Comparison of ENCODE assay signal across 27 mouse cellular contexts in the genomic region with DNA sequence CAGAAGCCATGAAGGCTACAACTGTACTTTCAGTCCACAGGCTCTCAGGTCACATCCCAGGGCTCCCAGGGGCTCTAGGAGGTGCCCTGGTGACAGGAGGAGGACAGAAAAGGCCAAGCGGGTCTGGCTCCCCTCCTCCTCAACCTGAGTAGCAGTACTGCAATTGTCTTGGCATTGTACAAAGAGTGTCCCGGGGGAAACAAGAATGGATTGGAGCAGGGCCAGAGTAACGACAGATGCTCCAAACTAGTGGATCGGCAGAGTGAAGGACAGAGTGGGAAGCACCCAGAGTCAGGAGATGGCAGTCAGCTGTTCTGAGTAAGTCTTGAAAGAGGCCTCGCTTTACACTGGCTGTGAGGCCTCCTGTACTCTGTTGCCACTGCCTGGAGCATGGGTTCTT. TPM values are rescaled to one million over a fixed set of nuclear protein-coding genes. Genes with fewer than 3 reads are reported as not detected.
DNase-seq lines count a peak whose midpoint lies in the region; ATAC-seq and TF ChIP-seq lines count a peak whose summit lies in the region.
"Had no signal": no experiment of that assay in that cellular context is flagged by ENCODE, and none has a peak within 500 bp of the region (broad histone marks: within the 10 kb centered on the region; RNA-seq: fewer than 3 reads in every experiment).

No protein-coding gene starts in this region.

- H3K36me3 ChIP-seq in heart, adult 2 months (ENCODE audit: control insufficient read depth, insufficient read depth, low read length) = no peaks in the 10 kb centered on the region
- H3K36me3 ChIP-seq in liver, embryonic 13.5 days = no peaks in the 10 kb centered on the region
- H3K36me3 ChIP-seq in liver, postnatal 0 days (replicated peaks; ENCODE audit: insufficient read depth, low read length) = no peaks in the 10 kb centered on the region
- H3K36me3 ChIP-seq in midbrain, postnatal 0 days (ENCODE audit: insufficient read depth, low read length) = no peaks in the 10 kb centered on the region
- no peaks in the 10 kb centered on the region for H3K36me3 ChIP-seq in midbrain, embryonic 11.5 days (ENCODE audit: control insufficient read depth, insufficient read depth, low read length)
- H3K36me3 ChIP-seq: heart, embryonic 10.5 days; heart, embryonic 15.5 days; hindbrain, embryonic 15.5 days; kidney, embryonic 15.5 days; limb, embryonic 10.5 days; limb, embryonic 15.5 days; lung, embryonic 15.5 days had no signal

- no peaks in the 10 kb centered on the region for H3K27me3 ChIP-seq in heart, adult 2 months (ENCODE audit: control insufficient read depth, insufficient read depth, low read length)
- H3K27me3 ChIP-seq in liver, embryonic 13.5 days = no peaks in the 10 kb centered on the region; the same call in 1 of the 2 replicates
- no peaks in the 10 kb centered on the region for H3K27me3 ChIP-seq in liver, postnatal 0 days (ENCODE audit: insufficient read depth, low read length)
- no peaks in the 10 kb centered on the region for H3K27me3 ChIP-seq in midbrain, postnatal 0 days (ENCODE audit: insufficient read depth, low read length)
- no peaks in the 10 kb centered on the region for H3K27me3 ChIP-seq in midbrain, embryonic 11.5 days (ENCODE audit: control insufficient read depth, insufficient read depth, low read length)
- H3K27me3 ChIP-seq: hindbrain, embryonic 15.5 days; limb, embryonic 15.5 days; lung, embryonic 15.5 days had no signal

- intact Hi-C loops in heart, postnatal 10 days (cut with DNase I) = no loop called here
- intact Hi-C loops in heart, adult 2 months (cut with DNase I) = no loop called here

- no peaks in the 10 kb centered on the region for H3K79me2 ChIP-seq in heart, adult 2 months (replicated peaks; ENCODE audit: control insufficient read depth, insufficient read depth, low read length)

- H3K4me2 ChIP-seq in liver, embryonic 13.5 days = no peak overlapping the region
- no peak overlapping the region for H3K4me2 ChIP-seq in liver, postnatal 0 days (ENCODE audit: low read depth, low read length)
- H3K4me2 ChIP-seq in midbrain, postnatal 0 days (ENCODE audit: low read depth, low read length, poor library complexity, severe bottlenecking) = no peak overlapping the region
- H3K4me2 ChIP-seq in midbrain, embryonic 11.5 days = no peak overlapping the region
- H3K4me2 ChIP-seq: heart, embryonic 15.5 days; hindbrain, embryonic 15.5 days; kidney, embryonic 15.5 days; limb, embryonic 15.5 days; lung, embryonic 15.5 days had no signal

- no peaks in the 10 kb centered on the region for H3K9me3 ChIP-seq in liver, embryonic 13.5 days (replicated peaks)
- H3K9me3 ChIP-seq in liver, postnatal 0 days (ENCODE audit: low read length) = no peaks in the 10 kb centered on the region
- H3K9me3 ChIP-seq in midbrain, postnatal 0 days (ENCODE audit: low read length) = no peaks in the 10 kb centered on the region
- no peaks in the 10 kb centered on the region for H3K9me3 ChIP-seq in midbrain, embryonic 11.5 days (ENCODE audit: control insufficient read depth, low read length)
- H3K9me3 ChIP-seq: heart, embryonic 10.5 days; heart, embryonic 15.5 days; hindbrain, embryonic 15.5 days; kidney, embryonic 15.5 days; limb, embryonic 10.5 days; limb, embryonic 15.5 days; lung, embryonic 15.5 days had no signal

- no peak overlapping the region for H3K9ac ChIP-seq in heart, adult 2 months (ENCODE audit: low read depth, low read length)
- H3K9ac ChIP-seq in liver, embryonic 13.5 days = no peak overlapping the region
- H3K9ac ChIP-seq in liver, postnatal 0 days (replicated peaks) = no peak overlapping the region
- no peak overlapping the region for H3K9ac ChIP-seq in midbrain, postnatal 0 days (replicated peaks; ENCODE audit: low read length, poor library complexity, severe bottlenecking)
- no peak overlapping the region for H3K9ac ChIP-seq in midbrain, embryonic 11.5 days (ENCODE audit: low read length)
- H3K9ac ChIP-seq: heart, embryonic 15.5 days; hindbrain, embryonic 15.5 days; kidney, embryonic 15.5 days; limb, embryonic 15.5 days; liver, embryonic 14.5 days; lung, embryonic 15.5 days had no signal

- no peak for ATAC-seq in liver, embryonic 13.5 days (ENCODE audit: low read depth)
- ATAC-seq in liver, postnatal 0 days = no peak
- no peak for ATAC-seq in midbrain, postnatal 0 days (ENCODE audit: low FRiP score)
- no peak for ATAC-seq in midbrain, embryonic 11.5 days (ENCODE audit: low FRiP score)
- ATAC-seq: CD4-positive, CD25-positive, alpha-beta regulatory T cell, adult 4 months; forebrain, embryonic 16.5 days had no signal

- no peak overlapping the region for H3K27ac ChIP-seq in heart, adult 2 months
- H3K27ac ChIP-seq in liver, embryonic 13.5 days = 0 out of 2 replicates have a peak overlapping the region, but pooled peaks have one; percentile 25
- no peak overlapping the region for H3K27ac ChIP-seq in liver, postnatal 0 days (ENCODE audit: low read depth)
- no peak overlapping the region for H3K27ac ChIP-seq in midbrain, postnatal 0 days (ENCODE audit: low read depth, low read length)
- no peak overlapping the region for H3K27ac ChIP-seq in midbrain, embryonic 11.5 days (ENCODE audit: low read depth, low read length)
- H3K27ac ChIP-seq: heart, embryonic 10.5 days; heart, embryonic 15.5 days; hindbrain, embryonic 15.5 days; kidney, embryonic 15.5 days; limb, embryonic 10.5 days; limb, embryonic 15.5 days; liver, embryonic 14.5 days; lung, embryonic 15.5 days; macrophage had no signal

- no peak overlapping the region for H3K4me3 ChIP-seq in heart, adult 2 months
- no peak overlapping the region for H3K4me3 ChIP-seq in liver, embryonic 13.5 days (replicated peaks)
- no peak overlapping the region for H3K4me3 ChIP-seq in liver, postnatal 0 days (ENCODE audit: low read depth, low read length)
- H3K4me3 ChIP-seq in midbrain, postnatal 0 days (ENCODE audit: low read depth, low read length) = no peak overlapping the region
- no peak overlapping the region for H3K4me3 ChIP-seq in midbrain, embryonic 11.5 days (ENCODE audit: low read depth, low read length)
- H3K4me3 ChIP-seq: erythroblast, embryonic 14.5 days; heart, embryonic 10.5 days; heart, embryonic 15.5 days; hindbrain, embryonic 15.5 days; kidney, embryonic 15.5 days; limb, embryonic 10.5 days; limb, embryonic 15.5 days; lung, embryonic 15.5 days had no signal

- no peak for TF ChIP-seq POLR2A in heart, adult 2 months (IDR thresholded peaks at IDR 0.05; ENCODE audit: insufficient read depth, low read depth, low read length)
- TF ChIP-seq POLR2A in brain, embryonic 14.5 days (IDR thresholded peaks at IDR 0.05; ENCODE audit: borderline replicate concordance, extremely low read depth, insufficient read depth, insufficient read length, poor library complexity, severe bottlenecking) = no peak

- TF ChIP-seq CTCF in heart, adult 2 months (IDR thresholded peaks at IDR 0.05) = no peak
- TF ChIP-seq CTCF in liver, postnatal 0 days (IDR thresholded peaks at IDR 0.05; ENCODE audit: low read depth) = no peak
- TF ChIP-seq CTCF in midbrain, postnatal 0 days (IDR thresholded peaks at IDR 0.05) = no peak
- TF ChIP-seq CTCF in brain, embryonic 14.5 days (IDR thresholded peaks at IDR 0.05; ENCODE audit: borderline replicate concordance, extremely low read depth, insufficient read depth, insufficient read length) = no peak

- no peaks in the 10 kb centered on the region for H3K4me1 ChIP-seq in heart, adult 2 months (ENCODE audit: control insufficient read depth, insufficient read depth, low read length)
- H3K4me1 ChIP-seq in liver, embryonic 13.5 days (replicated peaks) = peaks cover 40% of the 10 kb centered on the region
- peaks cover 10% of the 10 kb centered on the region; the same call in 1 of the 2 replicates for H3K4me1 ChIP-seq in liver, postnatal 0 days (ENCODE audit: insufficient read depth)
- H3K4me1 ChIP-seq in midbrain, postnatal 0 days (ENCODE audit: insufficient read depth, low read length) = no peaks in the 10 kb centered on the region
- H3K4me1 ChIP-seq in midbrain, embryonic 11.5 days (ENCODE audit: control insufficient read depth, insufficient read depth, low read length) = no peaks in the 10 kb centered on the region
- H3K4me1 ChIP-seq: heart, embryonic 10.5 days; heart, embryonic 15.5 days; hindbrain, embryonic 15.5 days; kidney, embryonic 15.5 days; limb, embryonic 10.5 days; limb, embryonic 15.5 days; lung, embryonic 15.5 days had no signal

- 43% methylated on average over 5 of the region's 5 CpGs for WGBS in heart, adult 2 months
- 79% methylated on average over 5 of the region's 5 CpGs for WGBS in liver, embryonic 13.5 days (ENCODE audit: insufficient replicate concordance)
- 77% methylated on average over 5 of the region's 5 CpGs for WGBS in liver, postnatal 0 days (ENCODE audit: insufficient replicate concordance)
- 60% methylated on average over 5 of the region's 5 CpGs for WGBS in midbrain, postnatal 0 days
- WGBS in midbrain, embryonic 11.5 days = 77% methylated on average over 5 of the region's 5 CpGs

- no peak for TF ChIP-seq EP300 in heart, adult 2 months (IDR thresholded peaks at IDR 0.05; ENCODE audit: insufficient read depth, low read depth, low read length)
- TF ChIP-seq EP300 in liver, postnatal 0 days (IDR thresholded peaks at IDR 0.05; ENCODE audit: low read depth) = no peak

- DNase-seq in heart, postnatal 10 days = peak; percentile 8 to 24
- DNase-seq in heart, adult 2 months = no peak
- no peak for DNase-seq in liver, embryonic 13.5 days
- no peak for DNase-seq in liver, postnatal 0 days
- DNase-seq in midbrain, postnatal 0 days (ENCODE audit: low spot score) = peak; percentile 43
- no peak for DNase-seq in midbrain, embryonic 11.5 days (ENCODE audit: low spot score, missing footprints)
- DNase-seq in brain, embryonic 14.5 days (ENCODE audit: low read depth) = peak; percentile 7
- DNase-seq: adrenal gland, adult 2 months; adrenal gland, postnatal 36 days; cerebellum, adult 9-10 months; kidney, adult 18-20 months; kidney, postnatal 25 days; spleen, adult 18-20 months; thymus, adult 2 months; thymus, postnatal 36 days had no signal

RNA-seq across cellular contexts. Expression of a gene that starts 18.4 kb away (rescaled TPM):
- total RNA-seq in heart, postnatal 10 days (2021) = 1 to 10 TPM; 1.8 to 2.1 TPM
- 1 to 10 TPM; 2.8 to 2.9 TPM for total RNA-seq in heart, adult 2 months (2021)
- 1.1 and 1.3 TPM in 2 replicates for polyA plus RNA-seq in heart, adult 2 months (2012; rRNA removed)
- polyA plus RNA-seq in liver, embryonic 13.5 days (2015; fragmentation: Nextera tagmentation; extraction: Ambion mirVana) = 0.24 and 0.27 TPM in 2 replicates
- polyA plus RNA-seq in liver, postnatal 0 days (2015; fragmentation: Nextera tagmentation; extraction: Ambion mirVana) = 1.3 and 1.5 TPM in 2 replicates
- total RNA-seq in midbrain, postnatal 0 days (2014; rRNA removed) = 0.38 and 1.0 TPM in 2 replicates
- polyA plus RNA-seq in midbrain, postnatal 0 days (2015; fragmentation: Nextera tagmentation; extraction: Ambion mirVana) = 0.15 and 0.20 TPM in 2 replicates
- polyA plus RNA-seq in midbrain, embryonic 11.5 days (2014; fragmentation: Nextera tagmentation; extraction: Ambion mirVana) = 0.27 and 0.34 TPM in 2 replicates
- 0.25 and 0.36 TPM in 2 replicates for polyA plus RNA-seq in brain, embryonic 14.5 days (2012; rRNA removed)

Comparison
In these comparisons a context has a peak if more than half of its experiments do, and no peak if none do; other contexts are left out.
1. DNase-seq: peak in heart, postnatal 10 days (2 of 2), midbrain, postnatal 0 days (single experiment) and brain, embryonic 14.5 days (single experiment); none in heart, adult 2 months (0 of 2), liver, embryonic 13.5 days (single experiment), liver, postnatal 0 days (single experiment) and midbrain, embryonic 11.5 days (single experiment).